Mouse (Mus musculus): ENCODE results near the gene Cyp4v3. TPM values are rescaled to one million over a fixed set of nuclear protein-coding genes. Genes with fewer than 3 reads are reported as not detected.

The Cyp4v3 gene
- total RNA-seq, 2 experiments from 2014 or later: 6.1 TPM

Other genes starting within 250 kb of the Cyp4v3 start
- not detected for gene F11, start 71.2 kb downstream of the Cyp4v3 start, total RNA-seq (2021)
- gene Klkb1, start 38.4 kb downstream of the Cyp4v3 start, total RNA-seq (2021): not detected
- gene Gm45753, start 24.8 kb downstream of the Cyp4v3 start, total RNA-seq (2021): not detected
- 10 to 100 TPM; 14.0 to 16.7 TPM for gene Fam149a, start 49.1 kb upstream of the Cyp4v3 start, total RNA-seq (2021)
- gene Tlr3, start 77.9 kb upstream of the Cyp4v3 start, total RNA-seq (2021): 1 to 10 TPM; 6.5 to 7.7 TPM
- 100 to 1,000 TPM; 158 to 166 TPM for gene Sorbs2, start 174.6 kb upstream of the Cyp4v3 start, total RNA-seq (2021)

Measured in layer of hippocampus, postnatal 14 days (tissue).